Mouse (Mus musculus): ENCODE measurements around the gene Cdhr5. TPM values are rescaled to one million over a fixed set of nuclear protein-coding genes. Genes with fewer than 3 reads are reported as not detected.

The Cdhr5 gene
- total RNA-seq (2023), result not detected in 2 replicates

GRCm38 (mm10) chr7:141276546-141276945, at the start of gene Cdhr5:
Gene Cdhr5, minus strand, starts transcription at chr7:141276786.

DNA sequence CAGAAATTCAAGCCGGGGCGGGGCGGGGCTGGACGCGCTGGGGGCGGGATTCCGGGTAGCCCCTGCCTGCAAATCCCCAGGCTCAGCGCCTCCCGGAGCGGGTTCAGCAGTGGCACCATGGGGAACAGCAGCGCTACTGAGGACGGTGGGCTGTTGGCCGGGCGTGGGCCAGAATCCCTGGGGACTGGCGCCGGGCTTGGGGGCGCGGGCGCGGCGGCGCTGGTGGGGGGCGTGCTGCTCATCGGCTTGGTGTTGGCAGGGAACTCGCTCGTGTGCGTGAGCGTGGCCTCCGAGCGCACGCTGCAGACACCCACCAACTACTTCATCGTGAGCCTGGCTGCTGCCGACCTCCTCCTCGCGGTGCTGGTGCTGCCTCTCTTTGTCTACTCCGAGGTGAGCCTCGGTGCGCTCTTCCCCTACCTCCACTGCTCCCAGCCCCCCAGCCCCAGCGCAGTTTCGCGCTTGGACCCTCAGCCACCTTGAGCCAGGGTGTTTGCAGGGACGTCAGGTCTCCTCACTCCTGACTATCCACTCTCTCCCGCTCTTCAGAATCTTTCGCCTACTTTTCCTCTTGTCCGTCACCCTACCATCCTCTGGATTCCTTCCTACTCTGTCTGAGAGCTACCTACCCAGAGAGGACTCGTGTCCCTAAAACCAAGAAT, 15.5 kb upstream of the Cdhr5 start, which contains the start of gene Drd4:
Gene Drd4, plus strand, starts transcription at position 86 of the 662 bp plus-strand sequence.

GRCm38 (mm10) chr7:141278766-141279590, 2.4 kb upstream of the Cdhr5 start, which contains the start of gene Sct:
Gene Sct, minus strand, starts transcription at chr7:141279133.

GRCm38 (mm10) chr7:141265739-141266561, 10.6 kb downstream of the Cdhr5 start, which contains the start of gene Irf7:
Gene Irf7, minus strand, starts transcription at chr7:141266481.

DNA sequence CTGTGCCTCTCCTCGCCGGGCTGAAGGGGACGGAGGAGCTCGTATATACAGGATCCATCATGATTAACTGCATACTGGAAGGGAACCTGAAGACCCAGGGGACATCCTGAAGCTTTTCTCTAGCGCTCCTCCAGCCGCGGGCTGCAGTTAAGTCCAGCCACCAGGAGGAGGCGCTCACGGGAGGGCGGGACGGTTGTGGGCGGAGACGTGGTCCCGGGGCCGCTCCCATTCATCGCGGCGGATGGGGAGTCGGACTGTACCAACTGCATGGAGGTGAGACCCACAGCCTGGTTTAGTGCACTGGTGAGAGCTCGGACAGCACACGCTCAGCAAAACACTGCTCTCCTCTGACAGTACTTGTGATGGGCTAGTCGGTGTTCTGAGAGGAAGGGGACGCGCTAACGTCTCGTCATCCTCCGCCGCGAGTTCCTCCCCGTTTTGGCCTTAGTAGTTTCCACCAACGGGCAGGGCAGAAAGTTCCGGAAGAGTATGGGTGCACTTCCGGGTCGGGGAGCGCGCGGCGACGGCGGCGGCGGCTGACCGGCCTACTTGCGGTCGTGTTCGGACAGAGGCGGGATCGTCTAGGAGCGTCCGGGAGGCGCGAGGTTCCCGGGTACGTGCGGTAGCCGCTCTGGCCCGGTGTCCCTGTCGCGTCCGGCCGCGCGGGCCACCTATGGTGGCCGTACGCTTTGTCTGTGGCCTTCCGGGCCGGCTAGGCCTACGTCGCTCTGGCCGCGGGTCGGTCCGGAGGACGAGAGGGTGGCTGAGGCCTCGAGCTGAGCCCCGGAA, 48.1 kb downstream of the Cdhr5 start, which contains the start of gene Phrf1:
Gene Phrf1, plus strand, starts transcription at position 506 of the 789 bp plus-strand sequence.

Other genes starting within 250 kb of the Cdhr5 start
- not detected in 2 replicates for gene Gm17387, start 247.7 kb downstream of the Cdhr5 start, total RNA-seq (2023)
- 0.34 and 0.82 TPM in 2 replicates for gene B4galnt4, start 215.7 kb downstream of the Cdhr5 start, total RNA-seq (2023)
- gene Pkp3, start 198.6 kb downstream of the Cdhr5 start, total RNA-seq (2023), result 2.4 and 2.6 TPM in 2 replicates
- gene Sigirr, start 176.2 kb downstream of the Cdhr5 start, total RNA-seq (2023), result 4.4 and 5.0 TPM in 2 replicates
- not detected in 2 replicates for gene Ano9, start 159.0 kb downstream of the Cdhr5 start, total RNA-seq (2023)
- 5.3 and 7.8 TPM in 2 replicates for gene Ptdss2, start 154.4 kb downstream of the Cdhr5 start, total RNA-seq (2023)
- gene Rnh1, start 103.9 kb downstream of the Cdhr5 start, total RNA-seq (2023), result 105 and 134 TPM in 2 replicates
- gene Hras, start 82.8 kb downstream of the Cdhr5 start, total RNA-seq (2023), result 23.9 and 28.1 TPM in 2 replicates
- gene Lrrc56, start 82.6 kb downstream of the Cdhr5 start, total RNA-seq (2023), result 4.2 and 4.5 TPM in 2 replicates
- gene Lmntd2, start 62.7 kb downstream of the Cdhr5 start, total RNA-seq (2023), result 0.18 TPM in 1 of 2 replicates, not detected in the other
- gene Rassf7, start 60.9 kb downstream of the Cdhr5 start, total RNA-seq (2023), result 2.7 and 5.1 TPM in 2 replicates
- gene Phrf1, start 48.0 kb downstream of the Cdhr5 start, total RNA-seq (2023), result 89.4 and 114 TPM in 2 replicates
- 21.6 and 37.9 TPM in 2 replicates for gene Irf7, start 10.3 kb downstream of the Cdhr5 start, total RNA-seq (2023)
- not detected in 2 replicates for gene Sct, start 2.3 kb upstream of the Cdhr5 start, total RNA-seq (2023)
- not detected in 2 replicates for gene Drd4, start 15.2 kb upstream of the Cdhr5 start, total RNA-seq (2023)
- 24.8 and 29.7 TPM in 2 replicates for gene Deaf1, start 50.9 kb upstream of the Cdhr5 start, total RNA-seq (2023)
- gene Tmem80, start 51.0 kb upstream of the Cdhr5 start, total RNA-seq (2023), result 7.0 and 7.4 TPM in 2 replicates
- gene Eps8l2, start 62.1 kb upstream of the Cdhr5 start, total RNA-seq (2023), result 0.47 and 0.66 TPM in 2 replicates
- gene Taldo1, start 115.4 kb upstream of the Cdhr5 start, total RNA-seq (2023), result 730 and 774 TPM in 2 replicates
- gene Gatd1, start 137.3 kb upstream of the Cdhr5 start, total RNA-seq (2023), result 15.3 and 17.2 TPM in 2 replicates
- not detected in 2 replicates for gene Cend1, start 152.7 kb upstream of the Cdhr5 start, total RNA-seq (2023)
- gene Slc25a22, start 161.1 kb upstream of the Cdhr5 start, total RNA-seq (2023), result 10.3 and 12.4 TPM in 2 replicates
- gene Pidd1, start 167.2 kb upstream of the Cdhr5 start, total RNA-seq (2023), result 7.9 and 11.7 TPM in 2 replicates
- 574 and 716 TPM in 2 replicates for gene Rplp2, start 170.6 kb upstream of the Cdhr5 start, total RNA-seq (2023)
- 113 and 121 TPM in 2 replicates for gene Pnpla2, start 178.4 kb upstream of the Cdhr5 start, total RNA-seq (2023)
- 5.1 and 7.2 TPM in 2 replicates for gene Cracr2b, start 184.3 kb upstream of the Cdhr5 start, total RNA-seq (2023)
- 9.1 and 14.0 TPM in 2 replicates for gene Cd151, start 190.6 kb upstream of the Cdhr5 start, total RNA-seq (2023)
- gene Polr2l, start 198.3 kb upstream of the Cdhr5 start, total RNA-seq (2023), result 8.3 and 8.5 TPM in 2 replicates
- gene Tspan4, start 198.5 kb upstream of the Cdhr5 start, total RNA-seq (2023), result 1.5 and 3.1 TPM in 2 replicates

Measured in neutrophil, adult 65 days (primary cell).